Mouse (Mus musculus): ENCODE measurements around the gene Serpinf1. TPM values are rescaled to one million over a fixed set of nuclear protein-coding genes. Genes with fewer than 3 reads are reported as not detected.

Gene Serpinf1
- total RNA-seq, 1 experiment = 20.3 TPM

- Histone ChIP-seq H3K4me3 (ENCODE audit: insufficient read depth in 1 of 2, low read depth in 1 of 2, low read length in 2 of 2, poor library complexity in 1 of 2, severe bottlenecking in 1 of 2) (no peak overlapping the region), H3K27ac (ENCODE audit: insufficient read depth, low read depth, low read length, poor library complexity, severe bottlenecking) (no peak overlapping the region), H3K9ac (ENCODE audit: insufficient read depth, low read depth, low read length, poor library complexity, severe bottlenecking) (no peak overlapping the region), H3K36me3 (ENCODE audit: control insufficient read depth, insufficient read depth, low read length, poor library complexity, severe bottlenecking) (no peaks in the 10 kb centered on the region; the same call in 1 of the 2 replicates), H3K4me1 (ENCODE audit: control insufficient read depth in 2 of 2, insufficient read depth in 2 of 2, low read length in 2 of 2, poor library complexity in 1 of 2) (no peaks in the 10 kb centered on the region; a peak in 1 of 4 replicates), H3K9me3 (ENCODE audit: control insufficient read depth, insufficient read depth, low read depth, low read length) (no peaks in the 10 kb centered on the region)
- no peak for DNase-seq (ENCODE audit: low read depth, low spot score)
- TF ChIP-seq HCFC1 (IDR thresholded peaks at IDR 0.05; ENCODE audit: borderline replicate concordance, insufficient read depth, low read length) (no peak), ZNF384 (IDR thresholded peaks at IDR 0.05; ENCODE audit: low read depth, low read length) (no peak), ZC3H11A (IDR thresholded peaks at IDR 0.05; ENCODE audit: borderline replicate concordance, low read depth, low read length) (no peak), CHD2 (IDR thresholded peaks at IDR 0.05; ENCODE audit: low read depth, low read length) (no peak), MAFK (IDR thresholded peaks at IDR 0.05; ENCODE audit: insufficient read depth, low read depth, low read length) (no peak)
- in situ Hi-C loops (cut with MboI; ENCODE audit: low sequenced_read_pairs in 2 of 2, unreplicated experiment in 2 of 2) = no loop called here
Observed at GRCm38 (mm10) chr11:75377125-75377524, 45.4 kb downstream of the Serpinf1 start.

Other genes with a start within 250 kb of the Serpinf1 start
- gene Ovca2, start 243.9 kb downstream of the Serpinf1 start, total RNA-seq (2012; rRNA removed) = 11.7 and 14.8 TPM in 2 replicates
- 32.8 and 43.6 TPM in 2 replicates for gene Dph1, start 231.5 kb downstream of the Serpinf1 start, total RNA-seq (2012; rRNA removed)
- gene Rtn4rl1, start 228.9 kb downstream of the Serpinf1 start, total RNA-seq (2012; rRNA removed) = 1.0 and 1.1 TPM in 2 replicates
- 193 and 317 TPM in 2 replicates for gene Rpa1, start 74.4 kb downstream of the Serpinf1 start, total RNA-seq (2012; rRNA removed)
- 27.0 and 28.3 TPM in 2 replicates for gene Smyd4, start 74.3 kb downstream of the Serpinf1 start, total RNA-seq (2012; rRNA removed)
- 0.27 TPM in 1 of 2 replicates, not detected in the other for gene Serpinf2, start 16.9 kb upstream of the Serpinf1 start, total RNA-seq (2012; rRNA removed)
- gene Wdr81, start 32.0 kb upstream of the Serpinf1 start, total RNA-seq (2012; rRNA removed) = 8.5 and 11.8 TPM in 2 replicates
- 5.9 and 6.6 TPM in 2 replicates for gene Tlcd2, start 39.0 kb upstream of the Serpinf1 start, total RNA-seq (2012; rRNA removed)
- gene Prpf8, start 64.1 kb upstream of the Serpinf1 start, total RNA-seq (2012; rRNA removed) = 256 and 338 TPM in 2 replicates
- gene Rilp, start 87.4 kb upstream of the Serpinf1 start, total RNA-seq (2012; rRNA removed) = 0.79 and 0.89 TPM in 2 replicates
- gene Scarf1, start 90.8 kb upstream of the Serpinf1 start, total RNA-seq (2012; rRNA removed) = 3.1 and 4.3 TPM in 2 replicates
- gene Slc43a2, start 109.0 kb upstream of the Serpinf1 start, total RNA-seq (2012; rRNA removed) = 24.8 and 32.5 TPM in 2 replicates
- 31.3 and 40.3 TPM in 2 replicates for gene Pitpna, start 165.4 kb upstream of the Serpinf1 start, total RNA-seq (2012; rRNA removed)
- 12.2 and 13.8 TPM in 2 replicates for gene Inpp5k, start 208.3 kb upstream of the Serpinf1 start, total RNA-seq (2012; rRNA removed)
- 62.8 and 62.9 TPM in 2 replicates for gene Myo1c, start 227.8 kb upstream of the Serpinf1 start, total RNA-seq (2012; rRNA removed)